Mouse (Mus musculus): Measurements from ENCODE around the gene Glrx3.

Gene Glrx3

DNA sequence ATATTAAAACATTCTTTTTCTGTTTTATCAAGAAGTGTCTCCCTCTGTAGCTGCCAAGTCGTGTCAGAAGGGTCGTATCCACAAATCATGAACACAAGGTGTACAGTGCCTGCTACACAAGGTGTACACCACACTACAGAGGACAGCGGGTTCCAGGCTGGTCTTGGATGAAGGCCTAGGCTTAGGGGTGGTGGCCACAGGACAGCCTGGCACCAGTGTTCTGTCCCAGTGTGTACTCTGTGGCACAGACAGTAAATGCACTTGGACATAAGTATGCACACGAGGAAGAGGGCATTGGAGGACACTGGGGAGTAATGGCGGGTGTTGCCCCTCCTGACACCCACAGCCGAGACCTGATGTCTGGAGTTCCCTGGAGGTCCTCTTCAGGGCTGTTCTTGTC lies 34.7 kb downstream of the Glrx3 start:
- no peak for DNase-seq

DNA sequence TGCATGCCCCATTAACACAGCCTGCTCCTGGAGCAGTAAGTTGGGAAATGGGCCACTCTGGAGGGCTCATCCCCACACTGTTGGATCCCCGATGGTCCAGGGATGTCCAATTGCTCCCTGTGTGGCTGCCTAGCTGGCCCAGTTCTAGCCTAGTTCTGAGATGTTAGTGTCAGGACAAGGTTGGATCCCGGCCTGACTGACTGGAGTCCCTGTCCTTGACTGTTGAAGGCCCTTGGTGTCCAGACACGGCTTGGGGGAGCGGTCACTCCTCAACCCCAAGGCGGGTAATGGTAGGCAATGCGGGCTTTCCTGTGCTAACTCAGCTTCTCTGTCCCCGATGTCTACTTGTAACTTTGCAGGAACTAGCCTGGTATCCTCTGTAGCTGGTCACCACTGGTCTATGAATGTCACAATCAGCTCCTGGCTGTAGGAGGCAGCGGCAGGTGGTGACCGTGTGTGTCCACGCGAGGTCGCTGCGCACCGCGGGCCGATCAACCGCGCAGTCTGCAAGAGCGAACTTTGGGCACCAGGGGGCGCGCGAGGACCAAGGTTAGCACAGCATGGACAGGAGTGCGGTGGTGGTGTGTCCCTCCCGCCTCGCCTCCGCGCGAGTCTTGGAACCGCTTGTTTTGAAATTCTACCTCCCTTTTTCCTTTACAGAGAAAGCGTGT lies 40.7 kb downstream of the Glrx3 start:
- peak; percentile 98 for DNase-seq

DNA sequence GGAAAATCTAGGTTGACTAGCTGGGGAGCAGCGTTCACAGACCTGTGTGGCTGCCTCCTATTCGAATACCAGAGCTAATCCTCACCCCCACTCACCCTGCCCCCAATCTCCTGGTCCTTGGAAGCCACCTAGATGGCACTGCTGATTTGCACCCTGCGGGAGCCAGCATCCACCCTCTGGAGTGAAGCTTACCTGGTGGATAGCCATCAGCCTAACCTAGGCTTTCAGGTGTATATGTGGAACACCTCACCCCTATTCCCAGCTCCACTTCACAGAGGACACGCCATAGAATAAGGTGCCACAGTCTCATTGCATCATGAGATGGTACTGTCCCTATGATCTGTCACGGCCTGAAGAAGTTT lies 41.2 kb downstream of the Glrx3 start:
- DNase-seq, result no peak

DNA sequence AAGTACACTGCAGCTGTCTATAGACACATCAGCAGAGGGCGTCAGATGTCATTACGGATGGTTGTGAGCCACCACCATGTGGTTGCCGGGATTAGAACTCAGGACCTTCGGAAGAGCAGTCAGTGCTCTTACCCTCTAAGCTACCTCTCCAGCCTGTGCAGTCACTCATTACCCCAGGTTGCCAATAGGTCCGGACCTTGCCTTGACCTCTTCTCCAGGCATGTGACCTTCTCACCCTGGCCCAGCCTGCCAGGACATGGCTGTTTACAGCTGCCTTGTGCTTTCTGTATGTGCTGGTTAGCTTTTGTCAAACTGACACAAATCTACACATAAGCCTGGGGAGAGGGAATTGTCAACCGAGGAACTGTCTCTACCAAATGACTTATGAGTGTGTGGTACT lies 43.4 kb downstream of the Glrx3 start:
- no peak for DNase-seq

DNA sequence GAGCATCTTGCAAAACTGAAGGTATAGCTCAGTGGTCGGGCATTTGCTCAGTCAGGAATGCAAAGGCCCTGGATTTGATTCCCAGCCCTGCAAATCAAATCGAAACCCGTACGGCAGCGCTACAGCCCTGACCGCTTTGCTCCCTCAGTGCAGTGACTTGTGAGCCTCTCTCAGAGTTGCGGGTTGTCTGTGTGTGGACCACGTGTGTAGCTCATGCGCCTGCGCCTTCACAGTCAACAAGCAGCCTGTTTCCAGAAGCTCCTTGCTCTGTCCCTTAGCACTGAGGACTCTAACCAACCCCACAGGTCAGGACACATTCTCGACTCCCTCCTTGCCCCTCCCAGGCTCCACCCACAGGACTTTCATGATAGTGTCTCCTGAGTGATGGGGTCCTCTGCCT lies 46.6 kb downstream of the Glrx3 start:
- DNase-seq, result no peak

DNA sequence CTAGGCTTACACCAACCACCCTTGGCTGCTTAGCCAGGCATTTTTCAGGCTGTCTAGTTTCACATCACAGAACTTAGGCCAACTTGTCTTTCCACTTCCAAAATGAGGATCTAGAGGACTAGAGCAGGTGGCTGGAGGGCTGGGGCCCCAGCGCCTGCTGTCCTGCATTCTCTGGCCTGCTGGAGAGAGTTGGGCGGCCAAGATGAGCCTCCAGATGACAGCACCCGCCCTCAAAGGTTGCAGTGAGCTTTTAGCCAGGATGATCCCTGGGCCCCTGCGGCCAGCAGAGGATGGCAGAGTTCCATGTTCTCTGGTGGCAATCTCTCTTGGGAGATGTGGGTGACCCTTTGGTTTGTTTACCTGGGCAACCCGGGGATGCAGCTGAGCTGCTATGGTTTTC lies 51.0 kb downstream of the Glrx3 start:
- DNase-seq, result peak in 1 of 2 experiments; percentile 22

DNA sequence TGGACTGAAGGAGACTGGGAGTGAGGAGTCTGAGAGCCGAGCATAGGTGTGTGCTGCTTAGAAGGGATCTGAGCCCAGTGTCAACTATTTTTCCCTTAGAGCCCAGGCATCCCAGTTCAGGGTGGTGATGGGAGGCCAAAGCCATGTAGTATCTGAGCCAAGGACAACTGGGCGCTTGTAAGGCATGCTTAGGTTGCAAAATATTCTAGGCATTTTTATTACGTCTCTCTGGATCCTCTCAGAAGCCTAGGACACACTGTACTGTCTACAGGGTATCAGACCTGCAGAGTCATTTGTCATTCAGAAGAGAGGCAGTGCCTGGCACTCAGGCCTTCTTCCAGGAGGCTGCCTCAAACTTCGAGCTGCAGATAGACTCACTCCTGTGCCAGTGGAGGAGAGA lies 53.3 kb downstream of the Glrx3 start:
- DNase-seq, result no peak

DNA sequence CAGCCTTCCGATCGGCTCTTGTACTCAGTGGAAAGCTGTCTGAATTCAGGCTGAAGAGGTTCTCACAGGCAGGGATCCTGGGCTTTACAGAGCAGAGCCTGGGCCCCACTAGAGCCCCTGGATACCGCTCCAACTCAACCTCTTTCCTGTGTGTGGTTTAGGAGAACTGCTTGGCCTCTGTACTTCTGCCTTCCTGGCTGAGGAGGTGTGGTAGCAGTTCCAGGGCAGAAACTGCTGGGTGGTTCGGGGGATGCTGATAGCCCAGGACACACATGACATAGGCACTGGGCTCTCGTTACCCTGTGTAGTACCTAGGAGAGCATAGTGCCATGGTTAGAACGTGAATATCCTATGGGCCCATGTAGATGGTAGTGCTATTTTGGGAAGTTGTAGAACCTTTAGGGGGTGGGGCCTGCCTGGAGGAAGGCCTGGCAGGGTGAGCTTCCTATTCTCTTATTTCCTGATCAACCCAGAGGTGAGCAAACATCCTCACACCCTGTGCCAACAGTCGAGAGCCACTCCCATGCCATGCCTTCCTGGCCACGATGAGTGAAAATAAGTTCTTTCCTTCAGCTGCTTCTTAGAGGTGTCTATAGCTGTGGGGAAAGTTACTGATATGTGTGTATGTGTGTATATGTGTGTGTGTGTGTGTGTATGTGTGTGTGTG lies 55.0 kb downstream of the Glrx3 start:
- DNase-seq, result no peak

DNA sequence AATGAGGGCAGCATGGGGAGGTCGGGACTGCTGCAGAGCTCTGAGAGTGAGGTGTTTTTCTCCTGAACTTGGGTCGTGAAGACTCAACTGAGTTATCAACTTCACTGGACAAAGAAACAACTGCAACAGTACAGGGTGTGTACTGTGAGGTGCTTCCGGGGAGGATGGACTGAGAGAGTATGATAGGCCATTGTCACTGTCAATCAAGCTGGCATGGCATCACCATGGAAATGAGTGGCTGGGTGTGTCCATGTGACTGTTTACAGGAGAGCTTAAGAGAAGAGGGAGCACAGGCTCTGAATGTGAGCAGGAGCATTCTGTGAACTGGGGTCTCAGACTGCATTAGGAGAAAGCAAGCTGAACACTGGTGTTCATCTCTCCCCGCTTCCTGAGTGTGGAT lies 61.3 kb downstream of the Glrx3 start:
- no peak for DNase-seq

DNA sequence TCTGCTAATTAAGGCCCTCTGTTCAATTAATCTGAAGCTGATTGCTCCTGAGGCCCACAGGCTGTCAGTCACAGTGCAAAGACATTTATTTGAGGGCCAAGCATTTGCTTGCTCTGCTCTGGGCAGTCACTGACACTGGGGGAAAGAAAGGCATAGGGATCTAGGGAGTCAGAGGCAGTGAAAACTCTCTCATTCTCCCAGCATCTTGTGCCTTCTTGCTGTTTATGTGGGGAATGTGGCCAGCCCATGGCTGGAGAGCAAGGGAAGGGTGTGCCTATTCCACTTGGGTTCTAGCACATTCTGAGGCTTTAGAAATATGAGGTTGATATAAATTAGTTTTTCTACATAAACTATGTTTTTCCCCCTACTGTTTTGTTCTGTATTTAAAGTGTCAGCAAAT lies 80.2 kb downstream of the Glrx3 start:
- DNase-seq, result no peak

DNA sequence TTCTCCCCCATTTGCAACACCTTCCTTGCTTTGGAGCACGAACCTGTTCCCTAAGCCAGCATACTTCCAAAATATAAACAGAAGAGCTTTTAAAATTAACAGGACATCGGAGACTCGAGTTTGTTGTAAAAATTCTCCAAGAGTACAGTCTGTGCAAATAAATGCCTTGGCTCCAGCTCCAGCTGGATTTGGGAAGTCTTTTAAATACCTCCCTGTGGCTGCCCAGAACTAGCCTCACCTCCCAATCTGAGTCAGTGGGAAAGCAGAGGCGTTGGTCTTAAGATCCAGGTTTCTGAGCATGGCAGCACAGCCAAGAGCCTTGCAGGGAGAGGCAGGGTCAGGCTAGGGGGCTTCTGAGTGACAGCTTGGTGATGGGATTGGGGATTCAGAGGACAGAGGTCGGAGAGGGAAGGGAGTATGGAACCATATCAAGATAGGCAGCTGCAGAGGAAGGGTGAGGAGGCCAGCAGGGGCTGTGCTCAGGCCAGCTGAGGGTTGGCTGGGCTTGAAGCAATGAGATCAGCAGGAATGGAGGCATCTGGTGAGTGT lies 80.7 kb downstream of the Glrx3 start:
- no peak for DNase-seq

Data from cerebellum, postnatal 25 days (tissue).